Mouse (Mus musculus) 416B (cell line): ENCODE results near the gene Coa6.
A peak's percentile ranks its signal among the peaks of the same experiment; 100 is the strongest.

Experiments used
- DNase-seq: peaks from one replicate; pipeline ENCODE4 v3.0.0; 2011; ENCODE audit warnings: low read depth

Coa6 gene

DNA sequence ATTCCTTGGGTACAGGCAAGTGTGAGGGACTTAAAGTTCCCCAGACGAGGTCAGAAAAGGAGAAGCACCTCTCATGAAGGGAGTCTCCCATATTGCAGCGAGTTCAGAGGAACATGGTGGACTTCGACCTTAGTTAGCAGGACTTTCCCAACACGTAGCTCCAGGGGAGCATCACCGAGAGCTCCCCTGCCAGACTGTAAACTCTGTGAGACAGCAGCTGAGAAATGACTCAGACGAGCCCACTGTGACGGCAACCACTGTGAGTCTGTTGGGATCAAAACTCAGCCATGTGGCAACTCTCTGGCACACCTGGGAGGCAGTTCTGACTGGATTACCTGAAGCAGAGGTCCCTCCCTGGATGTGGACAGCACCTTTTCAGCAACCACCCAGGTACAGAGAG lies 41.8 kb downstream of the Coa6 start:
- DNase-seq, result no peak

DNA sequence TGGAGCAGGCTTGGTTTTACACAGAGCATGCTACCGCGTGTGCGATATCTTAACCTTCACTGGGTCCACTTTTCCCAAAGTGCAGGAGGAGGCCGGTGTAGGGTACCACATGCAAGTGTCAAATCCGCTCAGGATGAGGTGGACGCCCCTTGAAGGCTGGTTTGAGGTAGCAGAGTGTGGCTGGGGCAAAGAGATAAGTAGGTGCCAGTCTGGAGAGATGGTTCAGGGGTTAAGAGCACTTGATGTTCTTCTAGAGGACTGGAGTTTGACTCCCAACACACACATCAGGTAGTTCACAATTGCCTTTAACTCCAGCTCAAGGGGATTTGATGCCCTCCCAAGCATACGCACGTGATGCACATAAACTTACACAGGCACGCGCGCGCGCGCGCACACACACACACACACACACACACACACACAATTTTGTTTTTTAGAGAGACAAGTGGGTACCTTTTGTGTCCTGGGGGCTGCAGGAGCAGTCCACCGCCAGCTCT lies 51.5 kb downstream of the Coa6 start:
- DNase-seq, result peak; percentile 50

DNA sequence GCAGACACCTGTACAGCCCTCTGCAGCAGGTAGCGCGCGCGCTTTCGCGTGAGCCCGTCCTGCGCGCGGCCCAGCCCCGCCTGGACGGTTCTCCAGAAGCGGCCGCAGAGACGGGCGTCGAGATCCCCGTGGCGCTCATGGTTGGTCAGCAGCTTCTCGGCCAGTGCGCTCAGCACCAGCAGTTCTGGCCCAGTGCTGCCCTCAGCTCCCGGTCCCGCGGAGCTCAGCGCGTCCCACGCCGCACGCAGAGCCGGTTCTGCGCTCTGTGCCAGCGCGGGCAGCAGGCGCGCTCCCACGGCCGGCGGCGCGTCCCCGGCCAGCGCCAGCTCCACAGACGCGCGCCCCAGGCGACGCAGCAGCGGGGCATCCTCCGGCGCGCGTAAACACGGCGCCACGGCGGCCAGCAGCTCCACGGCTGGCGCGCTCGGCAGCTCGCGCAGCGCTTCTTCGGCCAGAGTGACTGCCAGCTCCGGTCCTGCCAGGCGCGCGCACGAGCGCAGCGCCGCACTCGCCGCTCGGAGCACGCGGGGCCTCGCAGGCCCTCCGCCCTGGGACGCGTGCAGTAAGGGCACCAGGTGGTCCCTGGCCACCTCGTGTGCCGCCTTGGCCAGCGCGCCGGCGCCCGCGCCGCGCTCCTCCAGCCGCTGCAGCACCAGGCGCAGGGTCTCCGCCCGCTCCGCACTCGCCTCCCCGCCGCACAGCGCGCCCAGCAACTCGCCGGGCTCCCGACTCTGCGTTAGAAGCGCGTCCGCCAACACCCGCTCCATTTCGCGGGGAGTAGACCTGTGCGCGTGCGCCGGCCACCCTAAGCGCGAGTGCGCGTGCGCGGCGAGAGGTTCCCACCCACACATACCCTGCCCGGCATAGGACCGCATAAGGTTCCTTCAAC lies 52.2 kb downstream of the Coa6 start, which contains the start of gene Tarbp1:
Gene Tarbp1, minus strand, starts transcription at position 767 of the 889 bp plus-strand sequence.
- DNase-seq, result peak; percentile 86
